Mouse (Mus musculus) 3T3-L1 (cell line): ENCODE results near the gene Pp2d1.

Source experiments
- DNase-seq: peaks from one replicate; pipeline ENCODE4 v3.0.0-alpha.2; 2015; ENCODE audit warnings: low read depth, low spot score

Pp2d1 gene

DNA sequence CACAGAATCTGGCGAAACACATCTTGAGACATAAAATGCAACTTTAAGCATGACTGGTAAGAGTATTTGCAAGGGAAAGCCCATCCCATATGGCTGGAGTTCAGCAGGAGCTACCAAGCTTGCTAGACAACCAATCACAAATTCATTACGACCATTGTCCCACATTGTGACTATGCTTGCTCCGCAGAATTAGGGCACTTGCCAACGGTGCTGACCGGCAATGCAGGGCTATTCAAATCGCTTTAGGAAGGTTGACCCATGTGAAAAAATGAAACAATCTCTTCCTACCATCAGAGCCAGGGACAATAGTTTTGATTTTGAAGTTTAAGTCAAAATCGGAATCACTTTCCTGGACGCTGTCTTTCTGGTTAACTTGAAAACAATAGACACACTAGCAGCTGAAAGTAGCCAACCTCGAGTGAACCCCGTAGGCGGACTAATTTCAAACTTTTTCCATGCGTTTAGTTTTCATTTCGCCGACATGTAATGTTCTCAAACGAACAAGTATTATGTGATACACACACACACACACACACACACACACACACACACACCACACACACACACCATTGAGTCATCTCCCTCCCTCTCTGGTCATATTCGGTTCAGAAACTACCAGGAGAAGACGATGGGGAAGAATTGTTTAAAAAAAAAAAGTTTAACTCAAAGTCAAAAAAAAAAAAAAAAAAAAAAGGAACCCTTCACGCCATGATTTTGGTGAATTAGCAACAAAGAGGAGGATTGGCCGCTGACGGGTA lies 27.1 kb upstream of the Pp2d1 start, which contains the start of gene Kat2b:
Kat2b (plus strand) TSS at position 701 of the 758 bp plus-strand sequence.
- DNase-seq = peak; percentile 32

DNA sequence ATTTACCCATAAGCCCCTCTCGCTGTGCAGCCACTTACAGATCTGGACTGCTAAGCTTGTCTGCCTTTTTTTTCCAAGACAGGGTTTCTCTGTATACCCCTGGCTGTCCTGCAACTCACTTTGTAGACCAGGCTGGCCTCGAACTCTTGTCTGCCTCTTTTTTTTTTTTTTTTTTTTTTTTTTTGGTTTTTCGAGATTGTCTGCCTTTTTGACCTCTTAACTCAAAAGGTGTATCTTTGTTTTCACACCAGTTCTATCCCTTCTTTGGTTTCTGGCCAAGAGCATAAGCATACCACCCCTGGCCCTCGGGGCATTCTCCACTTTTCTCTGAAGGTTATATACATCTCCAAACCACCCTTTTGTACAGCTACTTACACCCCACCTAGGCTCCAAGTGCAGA lies 25.6 kb upstream of the Pp2d1 start:
- no peak for DNase-seq

DNA sequence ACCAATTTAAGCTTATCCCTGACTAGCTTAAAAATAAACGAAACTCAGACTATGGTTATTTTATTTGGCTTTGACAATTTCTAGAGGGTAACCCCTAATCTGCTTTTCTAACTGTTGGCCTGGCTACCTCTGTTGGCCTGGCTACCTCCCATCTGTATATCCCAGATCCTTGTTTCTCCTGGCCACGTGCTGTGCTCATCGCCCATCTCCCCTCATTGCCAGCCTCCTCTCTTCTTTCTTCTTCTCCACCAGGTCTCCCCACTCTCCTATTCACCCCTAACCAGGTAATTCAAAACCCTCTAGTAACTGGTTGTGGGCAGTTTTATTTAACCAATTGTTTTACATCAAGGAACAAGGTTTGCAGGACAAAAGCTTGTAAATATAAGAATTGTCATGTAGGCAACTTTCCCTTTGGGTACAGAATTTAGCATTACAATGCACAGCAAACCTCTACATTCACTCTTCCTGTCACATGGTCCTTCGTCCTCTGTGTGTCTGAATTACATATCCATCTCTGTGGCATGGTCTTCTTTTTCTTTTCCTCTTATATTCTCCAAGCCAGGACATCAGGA lies 22.3 kb upstream of the Pp2d1 start:
- DNase-seq = no peak

DNA sequence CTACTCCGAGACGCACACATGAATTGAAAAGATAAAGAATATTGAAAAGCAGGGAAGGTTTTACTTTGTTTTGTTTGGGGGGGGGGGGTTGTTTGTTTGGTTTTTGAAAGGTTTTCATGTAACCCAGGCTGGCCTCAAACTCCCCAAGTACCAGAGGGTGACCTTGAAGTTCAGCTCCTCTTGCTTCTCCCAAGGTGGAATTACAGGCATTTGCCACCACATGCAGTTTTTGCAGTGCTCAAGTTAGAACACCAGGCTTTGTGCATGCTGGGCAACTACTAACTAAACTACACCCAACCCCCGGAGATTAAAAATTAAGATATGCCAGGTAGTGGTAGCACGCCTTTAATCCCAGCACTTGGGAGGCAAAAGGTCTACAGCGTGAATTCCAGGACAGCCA lies 20.4 kb upstream of the Pp2d1 start:
- DNase-seq = no peak

DNA sequence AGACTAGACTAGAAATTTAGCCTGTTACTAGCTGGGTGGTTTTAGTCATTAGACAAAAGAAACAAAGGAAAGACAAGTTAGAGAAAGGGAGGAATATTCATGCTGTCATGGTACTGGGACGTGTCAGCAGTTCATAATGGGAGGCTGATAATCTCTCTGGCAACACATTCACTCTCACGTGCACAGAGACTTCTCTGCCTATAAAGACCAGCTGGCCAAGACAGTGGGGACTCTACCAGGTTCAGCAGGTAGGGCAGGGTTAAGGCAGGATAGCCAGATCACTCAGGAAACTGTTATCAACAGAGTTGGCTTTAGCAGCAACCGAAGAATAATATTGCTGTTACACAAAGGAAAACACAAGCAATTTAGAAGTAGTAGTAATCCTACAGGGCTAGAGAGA lies 18.2 kb upstream of the Pp2d1 start:
- DNase-seq = no peak

DNA sequence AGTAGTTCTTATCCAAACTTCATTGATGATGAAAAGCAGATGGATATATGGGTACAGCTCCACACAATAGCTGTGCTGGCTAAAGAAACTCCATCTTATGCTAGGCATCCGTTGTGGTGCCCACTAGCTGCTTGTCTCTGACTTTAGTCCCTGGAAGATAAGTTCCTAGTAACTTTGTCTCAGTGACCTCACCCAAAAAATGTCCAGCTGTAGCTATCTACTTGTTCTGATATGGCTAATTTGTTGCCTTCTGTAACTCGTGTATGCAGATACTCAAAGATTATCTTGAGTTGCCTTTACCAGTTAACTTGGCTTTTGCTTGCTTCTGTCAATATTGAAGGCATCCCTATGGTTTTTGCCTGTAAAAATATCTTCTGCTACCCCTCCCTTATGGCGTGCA lies 15.6 kb upstream of the Pp2d1 start:
- no peak for DNase-seq

DNA sequence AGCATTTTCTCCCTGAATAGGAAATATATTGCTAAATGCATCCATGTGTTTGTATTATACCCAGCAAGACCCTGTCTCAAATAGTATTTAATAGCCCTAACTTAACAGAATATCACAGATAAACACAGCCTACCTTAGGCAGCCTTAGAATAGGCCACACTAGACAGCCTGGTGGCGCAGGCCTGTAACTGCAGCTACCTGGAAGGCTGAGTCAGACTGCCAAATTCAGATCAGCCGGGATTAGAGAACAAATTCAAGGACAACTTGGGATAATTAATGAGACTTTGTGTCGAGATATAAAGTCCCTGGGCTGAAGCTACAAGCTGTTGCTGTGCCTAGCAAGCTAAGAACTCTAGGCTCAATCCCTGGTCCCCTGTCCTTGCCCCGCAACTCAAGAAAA lies 14.8 kb upstream of the Pp2d1 start:
- peak; percentile 20 for DNase-seq

DNA sequence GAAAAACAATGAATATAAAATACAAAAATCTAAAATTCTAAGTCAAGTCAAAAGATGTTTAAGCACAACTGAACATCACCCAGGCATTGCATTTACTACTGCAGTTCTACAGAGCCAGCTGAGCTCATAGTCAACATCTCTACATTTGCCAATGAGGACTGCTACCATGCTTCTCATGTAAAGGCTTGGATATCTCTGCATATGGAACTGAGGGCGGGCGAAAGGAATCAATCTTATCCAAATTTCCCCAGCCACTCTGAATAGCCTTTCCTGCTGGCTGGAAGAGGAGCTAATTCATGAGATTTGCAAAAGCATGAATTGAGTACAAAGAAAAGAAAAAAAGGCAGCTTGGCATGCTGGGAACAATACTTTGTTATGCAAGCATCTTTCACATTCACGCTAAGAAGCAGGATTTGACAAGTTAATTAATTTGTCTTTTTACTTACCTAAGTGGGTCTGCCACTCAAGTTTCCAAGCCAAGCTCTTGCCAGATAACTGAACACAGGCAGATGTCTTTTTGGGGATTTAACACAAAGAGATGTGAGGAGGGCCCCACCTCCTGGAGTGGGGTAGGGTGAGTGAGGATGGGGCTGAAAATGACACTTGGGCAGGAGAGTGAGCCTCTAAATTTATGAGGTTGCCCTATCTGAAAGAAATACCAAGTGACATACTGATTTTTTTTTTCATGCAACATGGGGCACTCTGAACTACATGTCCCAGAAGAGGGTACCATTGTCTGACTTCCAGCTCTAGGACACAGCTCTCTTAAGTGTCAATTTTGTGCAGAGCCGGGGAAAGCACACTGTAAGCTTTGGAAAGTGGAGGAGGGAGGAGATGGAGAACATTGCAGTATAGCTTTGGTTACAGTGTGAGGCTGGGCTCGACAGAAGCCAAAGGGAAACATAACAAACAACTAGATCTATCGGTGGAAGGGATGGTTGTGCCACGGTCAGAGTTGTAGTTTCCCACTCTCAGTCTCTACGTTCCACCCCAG lies 12.4 kb upstream of the Pp2d1 start:
- DNase-seq = no peak

DNA sequence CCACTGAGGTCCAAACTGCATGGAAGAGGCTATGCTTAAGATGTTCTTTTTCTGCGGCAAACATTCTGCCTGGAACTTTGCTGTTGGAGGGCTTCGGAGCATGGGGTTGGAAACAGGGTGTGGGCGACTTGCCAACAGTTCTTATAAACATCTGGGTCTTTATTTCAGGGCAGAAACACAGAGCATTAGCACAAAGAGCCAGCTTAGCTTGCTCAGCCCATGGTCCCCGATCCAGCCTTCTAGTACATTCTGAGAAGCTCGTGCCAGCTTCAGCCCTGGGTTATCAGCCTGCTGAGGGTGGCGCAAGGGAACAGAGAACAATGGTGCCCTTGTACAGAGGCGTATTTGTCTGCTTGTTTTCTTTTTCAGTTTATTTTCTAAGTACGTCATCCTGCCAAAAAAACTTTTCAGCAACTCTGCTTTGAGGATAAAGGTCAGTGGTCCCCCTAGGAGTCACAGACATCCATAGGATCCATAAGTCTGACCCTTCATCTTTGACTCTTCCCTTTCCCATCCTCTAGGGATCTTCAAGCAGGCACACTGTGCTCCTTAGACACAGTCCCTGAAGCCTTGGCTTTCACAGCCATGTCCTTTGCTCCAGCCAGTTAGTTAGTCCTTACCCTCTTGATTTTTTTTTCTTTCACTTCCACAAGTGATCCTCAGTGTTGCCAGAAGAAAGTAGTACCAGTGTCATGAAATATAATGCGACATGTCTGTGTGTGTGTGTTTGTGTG lies 4.5 kb upstream of the Pp2d1 start:
- no peak for DNase-seq

DNA sequence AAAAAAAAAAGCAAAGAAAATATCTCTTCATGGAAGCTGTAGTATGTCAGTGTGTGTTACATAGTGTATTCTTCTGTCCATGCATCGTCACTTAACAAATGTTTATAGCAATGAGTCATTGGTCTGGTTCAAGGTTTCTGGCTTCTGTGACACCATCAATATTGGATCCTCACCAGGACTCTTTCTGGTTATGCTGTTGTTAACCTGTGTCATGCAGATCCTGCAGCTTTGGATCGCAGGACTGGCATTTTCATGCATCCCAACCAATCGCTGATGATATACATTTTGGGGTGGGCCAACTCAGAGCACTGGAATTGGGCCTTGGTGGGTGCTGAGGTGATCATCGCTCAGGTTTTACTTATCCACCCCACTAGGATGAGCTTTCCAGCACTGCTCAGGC lies 3.3 kb upstream of the Pp2d1 start:
- no peak for DNase-seq

DNA sequence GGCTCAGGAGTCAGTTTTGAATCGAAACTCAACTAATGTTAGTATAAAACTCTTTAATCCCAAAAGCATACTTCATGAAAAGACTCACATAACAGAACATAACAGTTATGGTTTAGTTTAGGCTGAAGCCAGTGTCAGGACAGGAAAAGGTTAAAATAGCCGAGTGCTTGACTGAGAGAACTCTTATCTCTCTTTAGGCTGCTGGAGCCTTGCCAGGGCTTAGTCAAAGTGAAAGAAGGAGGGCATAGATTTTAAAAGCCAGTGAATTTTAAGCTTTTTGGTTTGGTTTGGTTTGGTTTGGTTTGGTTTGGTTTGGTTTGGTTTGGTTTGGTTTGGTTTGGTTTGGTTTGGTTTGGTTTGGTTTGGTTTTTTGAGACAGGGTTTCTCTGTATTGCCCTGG lies 6.8 kb downstream of the Pp2d1 start:
- DNase-seq = peak; percentile 33

DNA sequence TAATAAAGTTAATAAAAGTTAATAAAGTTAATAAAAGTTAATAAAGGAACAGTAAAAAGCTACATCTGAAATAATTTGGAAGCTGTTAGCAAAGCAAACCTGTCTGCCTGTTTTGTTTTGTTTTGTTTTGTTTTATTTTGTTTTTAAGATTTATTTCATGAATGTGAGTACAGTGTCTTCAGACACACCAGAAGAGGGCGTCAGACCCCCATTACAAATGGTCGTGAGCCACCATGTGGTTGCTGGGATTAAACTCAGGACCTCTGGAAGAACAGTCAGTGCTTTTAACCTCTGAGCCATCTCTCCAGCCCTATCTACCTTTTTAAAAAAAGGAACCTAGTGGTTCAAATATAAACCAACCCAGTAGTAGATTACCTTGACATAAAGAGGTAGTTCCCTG lies 8.1 kb downstream of the Pp2d1 start:
- DNase-seq = peak; percentile 28

DNA sequence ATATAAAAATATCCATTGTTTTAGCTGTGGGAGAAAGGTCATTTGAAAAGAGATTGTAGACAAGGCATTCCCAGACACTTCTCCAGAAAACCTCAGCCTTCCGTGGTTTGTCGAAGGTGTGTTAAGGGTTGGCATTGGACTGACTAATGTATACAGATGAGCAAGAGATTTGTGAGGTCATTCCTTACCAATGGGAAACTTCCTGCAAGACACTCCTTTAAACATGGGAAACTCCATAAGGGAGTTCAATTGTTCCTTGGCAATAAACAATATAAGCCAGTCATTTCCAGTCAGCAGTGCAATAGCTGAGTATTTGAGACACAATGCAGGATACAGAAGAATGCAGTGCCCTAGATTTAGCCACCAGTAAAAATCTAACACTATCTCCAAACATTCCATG lies 11.2 kb downstream of the Pp2d1 start:
- DNase-seq = peak; percentile 13

DNA sequence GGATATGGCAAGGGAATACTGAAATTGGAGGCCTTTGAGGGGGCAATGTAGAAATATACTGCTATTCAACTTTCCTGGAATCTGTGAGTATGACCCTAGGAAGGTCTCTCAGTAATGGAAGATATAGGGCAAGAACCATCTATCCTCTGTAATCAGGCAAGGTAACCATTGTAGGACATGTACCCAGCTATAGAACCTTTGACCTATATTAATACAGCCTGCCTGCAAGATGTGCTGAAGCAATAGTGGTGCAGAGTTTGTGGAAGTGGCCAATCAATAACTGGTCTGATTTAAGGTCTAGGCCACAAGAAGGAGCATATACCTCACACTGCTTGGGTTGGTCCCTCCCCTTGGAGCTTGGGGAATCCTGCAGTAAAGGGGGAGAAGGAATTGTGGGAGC lies 18.7 kb downstream of the Pp2d1 start:
- DNase-seq = no peak

DNA sequence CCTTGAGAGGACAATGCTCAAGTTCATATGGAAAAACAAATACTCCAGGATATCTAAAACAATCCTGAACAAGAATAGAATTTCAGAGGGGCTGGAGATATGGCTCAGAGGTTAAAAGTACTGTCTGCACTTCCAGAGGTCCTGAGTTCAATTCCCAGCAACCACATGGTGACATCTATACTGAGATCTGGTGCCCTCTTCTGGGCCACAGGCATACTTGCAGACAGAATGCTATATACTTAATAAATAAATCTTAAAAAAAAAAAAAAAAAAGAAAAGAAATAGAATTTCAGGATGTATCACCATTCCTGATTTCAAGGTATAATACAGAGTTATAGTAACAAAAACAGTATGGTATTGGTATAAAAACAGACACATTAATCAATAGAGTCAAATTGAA lies 19.9 kb downstream of the Pp2d1 start:
- DNase-seq = no peak

DNA sequence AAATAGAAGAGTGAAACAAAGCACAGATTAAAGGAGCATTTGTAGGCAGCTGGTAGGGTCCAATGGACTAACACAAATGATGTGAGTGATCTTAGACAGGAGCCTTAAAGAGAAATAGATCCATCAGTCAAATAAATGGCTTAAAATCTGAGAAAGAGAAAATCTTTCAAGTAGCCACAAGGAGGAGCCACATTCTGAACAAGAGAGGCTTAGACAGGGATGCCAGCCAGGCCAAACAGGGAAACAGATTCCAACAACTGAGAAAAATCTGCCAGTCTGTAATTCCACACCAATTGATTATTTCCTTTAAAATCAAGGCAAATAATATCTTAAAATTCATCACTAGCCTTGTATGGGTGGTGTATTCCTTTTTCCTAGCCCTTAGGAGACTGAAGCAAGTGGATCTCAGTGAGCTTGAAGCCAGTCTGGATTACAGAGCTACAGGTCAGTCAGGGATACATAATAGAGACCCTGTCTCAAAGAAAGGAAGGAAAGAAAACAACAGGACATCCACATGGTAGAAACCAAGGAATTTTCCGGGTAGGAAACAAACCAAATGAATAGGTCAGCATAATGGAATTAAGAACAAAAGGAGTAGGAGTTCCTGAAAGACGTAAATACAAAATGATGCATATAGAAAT lies 26.8 kb downstream of the Pp2d1 start:
- peak; percentile 65 for DNase-seq

DNA sequence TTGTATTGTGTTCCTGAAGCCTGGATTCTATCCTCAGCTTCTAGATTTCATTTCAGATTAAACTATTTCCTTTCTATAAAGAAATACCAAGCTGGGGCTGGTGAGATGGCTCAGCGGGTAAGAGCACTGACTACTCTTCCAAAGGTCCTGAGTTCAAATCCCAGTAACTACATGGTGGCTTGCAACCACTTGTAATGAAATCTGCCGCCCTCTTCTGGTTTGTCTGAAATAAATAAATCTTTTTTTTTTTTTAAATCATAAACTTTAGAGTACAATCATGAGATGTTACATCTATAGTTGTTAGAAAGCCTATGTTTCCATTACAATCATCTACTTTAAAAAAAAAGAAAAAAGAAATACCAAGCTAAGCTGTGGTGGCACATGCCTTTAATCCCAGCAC lies 36.3 kb downstream of the Pp2d1 start:
- DNase-seq = no peak

DNA sequence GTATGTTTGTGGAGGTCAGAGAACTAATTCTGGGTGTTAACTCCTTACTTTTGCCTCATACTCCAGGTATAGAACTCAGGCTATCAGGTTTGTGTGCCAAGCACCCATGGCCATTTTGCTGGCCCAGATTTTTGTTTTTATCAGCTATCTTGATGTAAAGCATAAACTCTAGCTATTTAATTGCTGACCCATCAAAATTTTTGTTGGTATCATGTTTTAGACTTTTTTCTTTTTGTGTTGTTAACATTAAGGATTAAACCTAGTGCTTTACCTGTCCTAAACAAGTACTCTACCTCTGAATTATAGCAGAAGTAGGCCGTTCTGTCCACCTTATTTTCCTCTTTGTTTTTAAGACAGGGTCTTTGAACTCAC lies 50.3 kb downstream of the Pp2d1 start:
- DNase-seq = no peak

DNA sequence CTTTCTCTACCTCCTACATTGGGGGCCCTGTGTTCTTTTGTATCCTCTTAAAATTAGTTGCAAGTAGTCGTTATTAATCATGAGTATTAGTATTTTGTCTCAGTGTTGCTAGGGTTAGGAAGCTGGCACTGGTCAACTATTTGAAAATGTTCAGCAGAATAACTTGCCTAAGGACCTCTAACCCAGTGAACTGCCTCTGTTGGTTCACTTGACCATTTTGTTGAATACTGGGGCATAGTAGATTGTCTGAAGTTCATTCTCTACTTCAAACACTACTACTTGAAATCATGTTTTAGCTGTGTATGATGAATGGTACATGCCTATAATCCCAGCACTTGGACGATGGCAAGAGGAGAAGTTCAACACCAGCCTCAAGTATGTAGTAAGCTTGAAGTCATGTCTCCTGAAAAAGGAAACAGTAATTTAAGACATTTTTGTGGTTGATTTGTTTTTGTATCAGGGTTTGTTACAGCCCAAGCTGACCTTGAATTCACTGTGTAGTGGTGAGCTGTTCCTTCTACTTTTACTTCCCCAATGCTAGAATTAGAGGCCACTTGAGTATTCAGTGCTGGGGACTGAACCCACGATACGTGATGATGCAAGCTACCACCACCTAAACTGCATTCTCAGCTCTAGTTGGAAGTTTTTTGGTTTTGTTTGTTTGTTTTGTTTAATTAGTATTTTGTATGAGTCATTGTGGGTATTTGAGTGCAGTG lies 50.8 kb downstream of the Pp2d1 start:
- no peak for DNase-seq

DNA sequence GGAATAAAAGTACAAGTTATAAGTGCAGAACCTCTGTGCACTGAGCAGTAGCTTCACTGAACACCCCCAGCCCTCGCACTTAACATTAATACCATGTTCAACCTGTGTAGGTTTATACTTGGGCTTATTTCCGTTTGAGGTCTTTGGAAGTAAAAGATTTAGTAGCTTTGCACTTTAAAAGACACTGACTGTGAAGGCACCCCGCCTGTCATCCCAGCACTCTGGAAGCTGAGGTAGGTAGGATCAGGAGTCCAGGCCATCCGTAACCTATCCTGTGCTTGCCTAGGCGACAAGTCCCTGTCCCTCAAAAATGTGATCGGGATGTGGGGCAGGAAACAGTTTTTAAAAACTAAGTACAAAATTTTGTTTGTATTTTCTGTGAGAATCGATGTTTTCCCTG lies 58.8 kb downstream of the Pp2d1 start:
- peak; percentile 11 for DNase-seq

DNA sequence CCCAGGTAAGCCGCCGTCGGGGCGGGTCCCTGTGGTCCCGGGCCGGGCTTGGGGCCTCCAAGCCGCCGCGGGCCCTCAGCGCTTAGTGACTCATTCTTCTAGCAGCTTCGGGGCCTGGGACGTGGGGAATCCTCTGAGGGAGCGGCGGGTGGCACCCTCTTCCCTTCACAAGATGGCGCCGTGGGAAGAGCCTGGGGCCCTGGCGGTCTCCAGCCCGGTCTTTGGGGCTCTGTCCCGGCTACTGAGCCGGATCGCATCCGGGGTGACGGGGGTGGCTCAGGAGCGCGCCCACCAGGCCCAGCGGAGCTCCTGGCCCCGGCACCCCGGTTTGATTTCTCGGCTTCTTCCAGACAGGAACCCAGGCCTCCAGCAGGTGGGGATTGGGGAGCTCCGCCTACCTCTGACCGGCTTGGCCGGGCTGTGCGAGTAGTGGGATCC lies 59.6 kb downstream of the Pp2d1 start:
- DNase-seq = peak; percentile 70
